Comparison of ENCODE assay signal across 8 mouse cellular contexts in genomic region chr11:6679694-6680396, GRCm38 (mm10). TPM values are rescaled to one million over a fixed set of nuclear protein-coding genes. Genes with fewer than 3 reads are reported as not detected.
DNase-seq lines count a peak whose midpoint lies in the region; ATAC-seq and TF ChIP-seq lines count a peak whose summit lies in the region.

No protein-coding gene starts in this region.

- peak overlapping the region; percentile 59; the same call in 1 of the 2 replicates for H3K27ac ChIP-seq in embryonic facial prominence, embryonic 10.5 days (replicated peaks)
- peak overlapping the region; percentile 84 for H3K27ac ChIP-seq in kidney, embryonic 15.5 days
- no peak overlapping the region for H3K27ac ChIP-seq in cerebellum, adult 2 months (ENCODE audit: insufficient read depth, low read length)

- H3K4me2 ChIP-seq in kidney, embryonic 15.5 days: peak overlapping the region; percentile 48

- 0 out of 2 replicates have a peak, but pooled peaks cover 2% of the 10 kb centered on the region for H3K36me3 ChIP-seq in E14TG2a.4 (ENCODE audit: insufficient read depth, low read length)
- no peaks in the 10 kb centered on the region for H3K36me3 ChIP-seq in embryonic facial prominence, embryonic 10.5 days (replicated peaks)
- no peaks in the 10 kb centered on the region for H3K36me3 ChIP-seq in kidney, embryonic 15.5 days

- DNase-seq in embryonic facial prominence, embryonic 10.5 days (ENCODE audit: low spot score): no peak
- peak; percentile 38 for DNase-seq in lung, postnatal 36 days
- no peak for DNase-seq in cerebellum, adult 2 months
- DNase-seq in cerebellum, adult 11 months: no peak
- no peak for DNase-seq in adrenal gland, postnatal 10 days

- H3K9me3 ChIP-seq in E14TG2a.4 (ENCODE audit: low read length): peaks cover 11% of the 10 kb centered on the region
- no peaks in the 10 kb centered on the region for H3K9me3 ChIP-seq in embryonic facial prominence, embryonic 10.5 days
- H3K9me3 ChIP-seq in kidney, embryonic 15.5 days (replicated peaks): no peaks in the 10 kb centered on the region

- TF ChIP-seq CTCF in E14TG2a.4 (conservative IDR thresholded peaks at IDR 0.05; ENCODE audit: low read length): no peak
- no peak for TF ChIP-seq CTCF in cerebellum, adult 2 months (IDR thresholded peaks at IDR 0.05; ENCODE audit: borderline replicate concordance, insufficient read depth, low read depth, low read length)

- peak overlapping the region; percentile 37; the same call in 1 of the 2 replicates for H3K4me3 ChIP-seq in E14TG2a.4 (replicated peaks; ENCODE audit: low read length)
- H3K4me3 ChIP-seq in embryonic facial prominence, embryonic 10.5 days: no peak overlapping the region
- no peak overlapping the region; the same call in 1 of the 2 replicates for H3K4me3 ChIP-seq in kidney, embryonic 15.5 days (replicated peaks)
- H3K4me3 ChIP-seq in cerebellum, adult 2 months (replicated peaks; ENCODE audit: insufficient read depth, low read depth, low read length): no peak overlapping the region

- H3K27me3 ChIP-seq in E14TG2a.4 (ENCODE audit: insufficient read depth, low read length): peaks cover 8% of the 10 kb centered on the region
- no peaks in the 10 kb centered on the region for H3K27me3 ChIP-seq in embryonic facial prominence, embryonic 10.5 days (replicated peaks; ENCODE audit: low read depth, poor library complexity, severe bottlenecking)
- no peaks in the 10 kb centered on the region for H3K27me3 ChIP-seq in kidney, embryonic 15.5 days
- H3K27me3 ChIP-seq in cerebellum, adult 2 months (ENCODE audit: control insufficient read depth, insufficient read depth, low read length): no peaks in the 10 kb centered on the region

- peak; percentile 7; the same call in 1 of the 2 replicates for ATAC-seq in kidney, embryonic 15.5 days (replicated peaks; ENCODE audit: low FRiP score)
- no peak for ATAC-seq in erythroid progenitor cell, adult 5-6 weeks (replicated peaks; ENCODE audit: low FRiP score, poor library complexity, severe bottlenecking)

- peaks cover 50% of the 10 kb centered on the region for H3K4me1 ChIP-seq in E14TG2a.4 (replicated peaks; ENCODE audit: low read depth, low read length)
- H3K4me1 ChIP-seq in embryonic facial prominence, embryonic 10.5 days: peaks cover 31% of the 10 kb centered on the region
- H3K4me1 ChIP-seq in kidney, embryonic 15.5 days: peaks cover 23% of the 10 kb centered on the region
- no peaks in the 10 kb centered on the region for H3K4me1 ChIP-seq in cerebellum, adult 2 months (ENCODE audit: control insufficient read depth, insufficient read depth, low read length)

- no peak for TF ChIP-seq POLR2A in cerebellum, adult 2 months (IDR thresholded peaks at IDR 0.05; ENCODE audit: borderline replicate concordance, insufficient read depth, low read length)

- no peak overlapping the region for H3K9ac ChIP-seq in kidney, embryonic 15.5 days

- 68% methylated on average over 17 of the region's 17 CpGs for WGBS in embryonic facial prominence, embryonic 10.5 days
- WGBS in kidney, embryonic 15.5 days: 61% methylated on average over 17 of the region's 17 CpGs
- WGBS in cerebellum, adult 2 months: 76% methylated on average over 17 of the region's 17 CpGs

RNA-seq across cellular contexts. Expression of gene Ramp3, which starts 21.5 kb away (rescaled TPM):
- 5.0 and 5.1 TPM in 2 replicates for polyA plus RNA-seq in embryonic facial prominence, embryonic 10.5 days (2016; fragmentation: Nextera tagmentation; extraction: Ambion mirVana)
- 10.8 and 11.7 TPM in 2 replicates for polyA plus RNA-seq in kidney, embryonic 15.5 days (2015; fragmentation: Nextera tagmentation; extraction: Ambion mirVana)
- 34.3 and 41.0 TPM in 2 replicates for polyA plus RNA-seq in cerebellum, adult 2 months (2012; rRNA removed)
- 2.5 TPM in 1 of 2 replicates, not detected in the other for total RNA-seq in erythroid progenitor cell, adult 5-6 weeks (2015; ENCODE audit: low replicate concordance)
- total RNA-seq in erythroid progenitor cell, adult 5-6 weeks (2017; ENCODE audit: low replicate concordance): not detected in 2 replicates
- total RNA-seq in adrenal gland, postnatal 10 days (2021): 1 to 10 TPM; 7.6 to 9.8 TPM

RNA-seq across cellular contexts. Expression of gene Wap, which starts 41.4 kb away (rescaled TPM):
- polyA plus RNA-seq in embryonic facial prominence, embryonic 10.5 days (2016; fragmentation: Nextera tagmentation; extraction: Ambion mirVana): not detected in 2 replicates
- polyA plus RNA-seq in kidney, embryonic 15.5 days (2015; fragmentation: Nextera tagmentation; extraction: Ambion mirVana): not detected in 2 replicates
- not detected in 2 replicates for polyA plus RNA-seq in cerebellum, adult 2 months (2012; rRNA removed)
- not detected in 2 replicates for total RNA-seq in erythroid progenitor cell, adult 5-6 weeks (2015; ENCODE audit: low replicate concordance)
- total RNA-seq in erythroid progenitor cell, adult 5-6 weeks (2017; ENCODE audit: low replicate concordance): not detected in 2 replicates
- total RNA-seq in adrenal gland, postnatal 10 days (2021): not detected

RNA-seq across cellular contexts. Expression of gene Tbrg4, which starts 54.0 kb away (rescaled TPM):
- polyA plus RNA-seq in embryonic facial prominence, embryonic 10.5 days (2016; fragmentation: Nextera tagmentation; extraction: Ambion mirVana): 66.9 and 74.2 TPM in 2 replicates
- 43.0 and 46.4 TPM in 2 replicates for polyA plus RNA-seq in kidney, embryonic 15.5 days (2015; fragmentation: Nextera tagmentation; extraction: Ambion mirVana)
- 83.8 and 87.0 TPM in 2 replicates for polyA plus RNA-seq in cerebellum, adult 2 months (2012; rRNA removed)
- 10.1 and 21.8 TPM in 2 replicates for total RNA-seq in erythroid progenitor cell, adult 5-6 weeks (2015; ENCODE audit: low replicate concordance)
- total RNA-seq in erythroid progenitor cell, adult 5-6 weeks (2017; ENCODE audit: low replicate concordance): 3.1 and 9.2 TPM in 2 replicates
- total RNA-seq in adrenal gland, postnatal 10 days (2021): 10 to 100 TPM; 86.9 to 95.1 TPM
